Mouse (Mus musculus): Measurements from ENCODE around the gene Dusp15. TPM values are rescaled to one million over a fixed set of nuclear protein-coding genes. Genes with fewer than 3 reads are reported as not detected.

Gene Dusp15
- polyA plus RNA-seq, 1 experiment from 2014 or later: 0.06 TPM

DNA sequence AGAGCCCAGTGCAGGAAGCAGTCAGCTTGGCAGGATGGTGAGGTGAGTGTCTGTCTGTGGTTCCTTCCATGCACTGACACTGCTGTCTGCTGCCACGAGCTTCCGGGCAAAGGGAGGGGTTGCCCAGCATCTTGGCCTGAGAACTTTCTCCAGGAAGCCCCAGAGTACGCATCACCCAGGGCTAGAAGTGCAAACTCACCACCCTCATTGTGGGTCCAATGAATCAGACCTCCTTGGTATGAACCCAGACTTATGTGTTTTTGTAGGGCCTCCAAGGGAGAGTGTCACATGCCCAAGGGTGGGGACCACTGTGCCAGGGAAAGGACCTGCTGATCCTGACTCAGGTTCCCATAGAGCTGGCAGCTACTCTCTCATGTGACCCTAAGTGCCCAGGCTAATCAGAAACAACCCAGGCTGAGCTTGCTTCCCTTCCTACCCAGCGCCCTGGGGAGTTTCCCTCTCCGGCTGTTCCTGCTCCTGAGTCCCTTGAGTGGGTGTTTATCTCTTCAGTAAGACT, 47.3 kb downstream of the Dusp15 start:
- 57% methylated on average over 5 of the region's 5 CpGs for WGBS
- no peak overlapping the region for H3K9ac ChIP-seq (ENCODE audit: low read length)
- H3K4me3 ChIP-seq (replicated peaks; ENCODE audit: low read length): no peak overlapping the region
- H3K9me3 ChIP-seq (replicated peaks; ENCODE audit: control insufficient read depth, low read length): no peaks in the 10 kb centered on the region
- ATAC-seq (ENCODE audit: insufficient read depth, low FRiP score): no peak
- H3K27ac ChIP-seq (ENCODE audit: low read length): no peak overlapping the region
- H3K36me3 ChIP-seq (ENCODE audit: control insufficient read depth, insufficient read depth, low read length): no peaks in the 10 kb centered on the region
- peaks cover 22% of the 10 kb centered on the region for H3K4me1 ChIP-seq (ENCODE audit: control insufficient read depth, insufficient read depth, low read length)
- H3K27me3 ChIP-seq (ENCODE audit: control insufficient read depth, insufficient read depth, low read length): no peaks in the 10 kb centered on the region
- no peak overlapping the region for H3K4me2 ChIP-seq (ENCODE audit: low read depth, low read length)

DNA sequence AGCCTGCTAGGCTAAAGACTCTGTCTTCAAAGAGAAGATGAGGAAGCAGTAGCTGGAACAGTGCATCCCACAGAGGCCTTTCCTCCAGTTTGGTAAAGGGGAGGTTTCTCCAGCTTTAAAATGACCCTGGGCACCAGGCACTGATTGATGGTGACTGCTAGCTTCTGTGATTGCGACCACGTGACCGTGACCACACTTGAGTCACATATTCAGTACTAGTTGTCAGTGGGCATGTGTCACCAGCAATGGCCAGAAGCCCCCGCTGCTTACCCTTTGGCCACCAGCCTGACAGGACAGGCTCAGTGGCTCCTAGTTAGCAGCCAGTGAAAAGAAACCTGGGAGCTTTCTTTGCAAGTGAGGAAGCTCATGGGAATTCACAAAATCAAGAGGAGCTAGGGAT, 47.9 kb downstream of the Dusp15 start:
- no peak overlapping the region for H3K27ac ChIP-seq (ENCODE audit: low read length)
- 70% methylated on average over 4 of the region's 4 CpGs for WGBS
- H3K9me3 ChIP-seq (replicated peaks; ENCODE audit: control insufficient read depth, low read length): no peaks in the 10 kb centered on the region
- no peaks in the 10 kb centered on the region for H3K36me3 ChIP-seq (ENCODE audit: control insufficient read depth, insufficient read depth, low read length)
- H3K27me3 ChIP-seq (ENCODE audit: control insufficient read depth, insufficient read depth, low read length): no peaks in the 10 kb centered on the region
- H3K4me3 ChIP-seq (replicated peaks; ENCODE audit: low read length): no peak overlapping the region
- H3K9ac ChIP-seq (ENCODE audit: low read length): no peak overlapping the region
- no peak overlapping the region for H3K4me2 ChIP-seq (ENCODE audit: low read depth, low read length)
- H3K4me1 ChIP-seq (ENCODE audit: control insufficient read depth, insufficient read depth, low read length): peaks cover 22% of the 10 kb centered on the region
- ATAC-seq (ENCODE audit: insufficient read depth, low FRiP score): no peak

DNA sequence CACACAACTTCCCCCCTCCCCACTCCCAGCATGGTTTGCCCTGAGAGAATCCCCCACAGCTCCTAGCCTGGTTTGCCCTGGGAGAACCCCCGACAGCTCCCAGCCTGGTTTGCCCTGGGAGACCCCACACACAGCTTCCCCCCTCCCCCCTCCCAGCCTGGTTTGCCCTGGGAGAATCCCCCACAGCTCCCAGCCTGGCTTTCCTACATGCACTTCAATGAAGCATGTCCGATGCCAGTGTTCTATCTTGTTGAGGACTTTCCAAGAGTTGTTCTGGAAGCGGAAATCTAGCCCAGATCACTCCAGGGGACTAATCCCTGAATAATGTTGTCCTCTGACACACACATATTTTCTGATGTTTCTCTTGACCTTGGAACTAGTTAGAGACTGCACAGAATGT, 48.8 kb downstream of the Dusp15 start:
- Histone ChIP-seq H3K36me3 (ENCODE audit: control insufficient read depth, insufficient read depth, low read length) (no peaks in the 10 kb centered on the region), H3K27ac (ENCODE audit: low read length) (no peak overlapping the region), H3K4me2 (ENCODE audit: low read depth, low read length) (no peak overlapping the region), H3K9ac (ENCODE audit: low read length) (no peak overlapping the region), H3K27me3 (ENCODE audit: control insufficient read depth, insufficient read depth, low read length) (no peaks in the 10 kb centered on the region), H3K4me3 (replicated peaks; ENCODE audit: low read length) (no peak overlapping the region), H3K4me1 (ENCODE audit: control insufficient read depth, insufficient read depth, low read length) (peaks cover 22% of the 10 kb centered on the region), H3K9me3 (replicated peaks; ENCODE audit: control insufficient read depth, low read length) (no peaks in the 10 kb centered on the region)
- no peak for ATAC-seq (ENCODE audit: insufficient read depth, low FRiP score)
- WGBS: 41% methylated on average over 3 of the region's 3 CpGs

DNA sequence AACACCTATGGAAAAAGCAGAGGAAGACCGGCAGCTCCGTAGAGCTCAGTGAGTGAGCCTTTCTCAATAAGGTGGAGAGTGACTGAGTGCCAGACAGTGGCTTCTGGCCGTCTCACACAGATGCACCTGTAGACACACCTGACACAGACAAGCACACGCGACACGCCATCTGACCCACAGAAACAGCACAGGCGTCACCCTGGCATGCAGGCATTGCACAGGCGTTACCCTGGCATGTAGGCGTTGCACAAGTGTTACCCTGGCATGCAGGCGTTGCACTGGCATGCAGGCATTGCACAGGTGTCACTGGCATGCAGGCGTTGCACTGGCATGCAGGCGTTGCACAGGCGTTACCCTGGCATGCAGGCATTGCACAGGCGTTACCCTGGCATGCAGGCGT, 50.2 kb downstream of the Dusp15 start:
- no peak for ATAC-seq (ENCODE audit: insufficient read depth, low FRiP score)
- Histone ChIP-seq H3K9ac (ENCODE audit: low read length) (no peak overlapping the region), H3K4me3 (replicated peaks; ENCODE audit: low read length) (no peak overlapping the region), H3K36me3 (ENCODE audit: control insufficient read depth, insufficient read depth, low read length) (no peaks in the 10 kb centered on the region), H3K27ac (ENCODE audit: low read length) (no peak overlapping the region), H3K4me2 (ENCODE audit: low read depth, low read length) (no peak overlapping the region), H3K27me3 (ENCODE audit: control insufficient read depth, insufficient read depth, low read length) (no peaks in the 10 kb centered on the region), H3K4me1 (ENCODE audit: control insufficient read depth, insufficient read depth, low read length) (peaks cover 10% of the 10 kb centered on the region), H3K9me3 (replicated peaks; ENCODE audit: control insufficient read depth, low read length) (no peaks in the 10 kb centered on the region)
- WGBS: 88% methylated on average over 15 of the region's 15 CpGs

DNA sequence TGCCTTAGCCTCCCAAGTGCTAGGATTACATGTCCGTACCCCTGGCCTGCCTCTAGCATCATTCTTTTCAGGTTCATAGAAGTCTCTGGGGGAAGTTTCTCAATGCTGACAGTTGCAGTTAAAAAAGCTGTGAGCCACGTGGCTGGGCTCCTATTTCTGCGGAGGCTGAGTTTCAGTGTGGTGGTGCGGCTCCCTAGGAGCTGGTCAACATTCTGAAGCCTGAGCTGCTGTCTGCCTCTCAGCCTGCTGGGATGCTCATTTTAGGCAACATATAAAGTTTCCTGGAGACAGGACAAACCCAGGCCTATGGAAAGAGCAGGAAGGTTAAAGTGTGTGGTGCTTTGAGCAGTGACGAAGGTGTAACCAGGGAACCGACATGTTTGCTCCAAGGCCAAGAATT, 52.5 kb downstream of the Dusp15 start:
- no peak overlapping the region for H3K9ac ChIP-seq (ENCODE audit: low read length)
- H3K36me3 ChIP-seq (ENCODE audit: control insufficient read depth, insufficient read depth, low read length): peaks cover 7% of the 10 kb centered on the region; the same call in 1 of the 2 replicates
- no peak overlapping the region for H3K4me2 ChIP-seq (ENCODE audit: low read depth, low read length)
- H3K4me1 ChIP-seq (ENCODE audit: control insufficient read depth, insufficient read depth, low read length): no peaks in the 10 kb centered on the region
- no peaks in the 10 kb centered on the region for H3K9me3 ChIP-seq (replicated peaks; ENCODE audit: control insufficient read depth, low read length)
- ATAC-seq (ENCODE audit: insufficient read depth, low FRiP score): no peak
- no peaks in the 10 kb centered on the region for H3K27me3 ChIP-seq (ENCODE audit: control insufficient read depth, insufficient read depth, low read length)
- no peak overlapping the region for H3K4me3 ChIP-seq (replicated peaks; ENCODE audit: low read length)
- WGBS: 69% methylated on average over 6 of the region's 6 CpGs
- no peak overlapping the region for H3K27ac ChIP-seq (ENCODE audit: low read length)

DNA sequence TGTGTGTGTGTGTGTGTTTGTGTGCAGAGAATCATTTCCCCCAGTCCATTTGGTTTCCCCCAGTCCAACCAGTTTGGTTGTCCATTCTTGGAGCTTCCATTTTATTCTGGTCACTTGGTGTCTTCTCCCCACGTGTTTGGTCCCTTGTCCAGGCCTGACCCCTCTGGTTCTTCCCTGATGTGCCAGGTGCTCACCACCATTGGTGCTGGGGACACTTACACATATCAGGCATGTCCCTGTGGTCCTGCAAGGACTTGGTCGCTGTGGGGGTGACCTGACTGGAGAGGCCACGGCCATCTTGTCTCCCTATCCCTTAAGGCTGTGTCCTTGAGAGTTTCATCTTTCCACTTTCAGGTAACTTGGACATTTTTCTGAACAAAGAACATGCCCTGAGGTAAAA, 54.6 kb downstream of the Dusp15 start:
- ATAC-seq (ENCODE audit: insufficient read depth, low FRiP score): no peak
- Histone ChIP-seq H3K4me3 (replicated peaks; ENCODE audit: low read length) (no peak overlapping the region), H3K36me3 (ENCODE audit: control insufficient read depth, insufficient read depth, low read length) (peaks cover 21% of the 10 kb centered on the region), H3K4me1 (ENCODE audit: control insufficient read depth, insufficient read depth, low read length) (no peaks in the 10 kb centered on the region), H3K27ac (ENCODE audit: low read length) (no peak overlapping the region), H3K9me3 (replicated peaks; ENCODE audit: control insufficient read depth, low read length) (no peaks in the 10 kb centered on the region), H3K9ac (ENCODE audit: low read length) (no peak overlapping the region), H3K4me2 (ENCODE audit: low read depth, low read length) (no peak overlapping the region), H3K27me3 (ENCODE audit: control insufficient read depth, insufficient read depth, low read length) (no peaks in the 10 kb centered on the region)
- WGBS: 83% methylated on average over 3 of the region's 3 CpGs

DNA sequence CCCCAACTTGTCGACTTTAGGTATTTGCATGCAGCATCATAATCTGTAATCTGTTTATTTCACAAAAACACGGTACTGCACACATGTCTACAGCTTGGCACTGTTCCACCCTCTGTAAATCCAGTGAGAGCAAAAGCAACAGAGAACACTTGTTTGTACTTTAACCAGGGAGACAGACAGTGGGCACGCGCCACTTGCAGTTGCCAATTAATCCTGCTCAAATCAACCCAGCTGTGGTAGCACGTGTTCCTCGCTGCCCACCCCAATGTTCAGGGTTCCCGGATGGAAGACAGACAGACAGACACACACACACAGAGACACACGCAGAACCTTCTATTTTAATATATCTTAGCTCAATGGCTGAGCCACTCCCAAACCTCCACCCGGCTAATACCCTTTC, 55.7 kb downstream of the Dusp15 start:
- H3K27me3 ChIP-seq (ENCODE audit: control insufficient read depth, insufficient read depth, low read length): no peaks in the 10 kb centered on the region
- no peaks in the 10 kb centered on the region for H3K9me3 ChIP-seq (replicated peaks; ENCODE audit: control insufficient read depth, low read length)
- H3K27ac ChIP-seq (ENCODE audit: low read length): no peak overlapping the region
- WGBS: 86% methylated on average over 9 of the region's 9 CpGs
- H3K4me3 ChIP-seq (replicated peaks; ENCODE audit: low read length): no peak overlapping the region
- H3K4me1 ChIP-seq (ENCODE audit: control insufficient read depth, insufficient read depth, low read length): no peaks in the 10 kb centered on the region
- peaks cover 21% of the 10 kb centered on the region for H3K36me3 ChIP-seq (ENCODE audit: control insufficient read depth, insufficient read depth, low read length)
- no peak for ATAC-seq (ENCODE audit: insufficient read depth, low FRiP score)
- no peak overlapping the region for H3K4me2 ChIP-seq (ENCODE audit: low read depth, low read length)
- H3K9ac ChIP-seq (ENCODE audit: low read length): no peak overlapping the region

Other genes with a start within 250 kb of the Dusp15 start
- gene Id1, start 215.4 kb downstream of the Dusp15 start, polyA plus RNA-seq (2015; fragmentation: Nextera tagmentation; extraction: Ambion mirVana): 125 and 145 TPM in 2 replicates
- gene Cox4i2, start 197.5 kb downstream of the Dusp15 start, polyA plus RNA-seq (2015; fragmentation: Nextera tagmentation; extraction: Ambion mirVana): 21.3 and 23.9 TPM in 2 replicates
- gene Bcl2l1, start 120.0 kb downstream of the Dusp15 start, polyA plus RNA-seq (2015; fragmentation: Nextera tagmentation; extraction: Ambion mirVana): 78.1 and 88.8 TPM in 2 replicates
- gene Tpx2, start 103.7 kb downstream of the Dusp15 start, polyA plus RNA-seq (2015; fragmentation: Nextera tagmentation; extraction: Ambion mirVana): 59.8 and 60.6 TPM in 2 replicates
- gene Mylk2, start 40.3 kb downstream of the Dusp15 start, polyA plus RNA-seq (2015; fragmentation: Nextera tagmentation; extraction: Ambion mirVana): 0.07 and 1.8 TPM in 2 replicates
- 4.5 and 5.3 TPM in 2 replicates for gene Foxs1, start 18.5 kb downstream of the Dusp15 start, polyA plus RNA-seq (2015; fragmentation: Nextera tagmentation; extraction: Ambion mirVana)
- 0.27 TPM in 2 replicates for gene Ttll9, start 10.8 kb upstream of the Dusp15 start, polyA plus RNA-seq (2015; fragmentation: Nextera tagmentation; extraction: Ambion mirVana)
- gene Pdrg1, start 63.7 kb upstream of the Dusp15 start, polyA plus RNA-seq (2015; fragmentation: Nextera tagmentation; extraction: Ambion mirVana): 101 and 105 TPM in 2 replicates
- gene Xkr7, start 80.2 kb upstream of the Dusp15 start, polyA plus RNA-seq (2015; fragmentation: Nextera tagmentation; extraction: Ambion mirVana): not detected in 2 replicates
- 0.51 and 1.0 TPM in 2 replicates for gene Ccm2l, start 114.3 kb upstream of the Dusp15 start, polyA plus RNA-seq (2015; fragmentation: Nextera tagmentation; extraction: Ambion mirVana)
- gene Hck, start 156.8 kb upstream of the Dusp15 start, polyA plus RNA-seq (2015; fragmentation: Nextera tagmentation; extraction: Ambion mirVana): 6.2 and 6.7 TPM in 2 replicates
- gene Tm9sf4, start 209.6 kb upstream of the Dusp15 start, polyA plus RNA-seq (2015; fragmentation: Nextera tagmentation; extraction: Ambion mirVana): 86.7 and 93.4 TPM in 2 replicates

Data from stomach, embryonic 16.5 days (tissue).